Mouse (Mus musculus) hindbrain, embryonic 14.5 days (tissue): Measurements from ENCODE around the gene Rgs2. TPM values are rescaled to one million over a fixed set of nuclear protein-coding genes. Genes with fewer than 3 reads are reported as not detected.

Source experiments
- ATAC-seq: fragments of 200-750 bp; cut with Nextera tagmentation; 2 replicates; pipeline ENCODE4 v1.8.0; 2017; ENCODE audit warnings: moderate number of reproducible peaks, mild to moderate bottlenecking, moderate TSS enrichment, moderate library complexity; ENCODE audit not compliant: low FRiP score
- DNase-seq: peaks from one replicate; pipeline ENCODE4 v3.0.0-alpha.2; 2015; ENCODE audit warnings: low spot score
- H3K27ac ChIP-seq: fragments of 300-500 bp; sonication (generic); 2 replicates; pipeline ENCODE4 v1.5.1; 2014; ENCODE audit warnings: mild to moderate bottlenecking, moderate library complexity
- H3K27me3 ChIP-seq: fragments of 300-500 bp; sonication (generic); 2 replicates; pipeline ENCODE4 v1.6.1; 2014; ENCODE audit warnings: mild to moderate bottlenecking, low read length, mixed read lengths; ENCODE audit not compliant: control insufficient read depth, insufficient read depth
- H3K36me3 ChIP-seq: fragments of 300-500 bp; sonication (generic); replicated peaks from 2 replicates; pipeline ENCODE4 v1.6.1; 2014; ENCODE audit not compliant: control insufficient read depth, insufficient read depth
- H3K4me1 ChIP-seq: fragments of 300-500 bp; sonication (generic); replicated peaks from 2 replicates; pipeline ENCODE4 v1.6.1; 2014; ENCODE audit warnings: antibody characterized with exemption, low read length, mixed read lengths; ENCODE audit not compliant: control insufficient read depth, insufficient read depth
- H3K4me2 ChIP-seq: fragments of 300-500 bp; sonication (generic); replicated peaks from 2 replicates; pipeline ENCODE4 v1.6.1; 2014; ENCODE audit warnings: mild to moderate bottlenecking, moderate library complexity
- H3K4me3 ChIP-seq: fragments of 300-500 bp; sonication (generic); replicated peaks from 2 replicates; pipeline ENCODE4 v1.5.1; 2014; ENCODE audit warnings: mild to moderate bottlenecking, low read length
- H3K9ac ChIP-seq: fragments of 300-500 bp; sonication (generic); 2 replicates; pipeline ENCODE4 v1.6.1; 2014
- H3K9me3 ChIP-seq: fragments of 300-500 bp; sonication (generic); 2 replicates; pipeline ENCODE4 v1.6.1; 2016; ENCODE audit warnings: low read length; ENCODE audit not compliant: control insufficient read depth
- WGBS: fragments of 180-500 bp; shearing (Covaris S2); extraction: QIAGEN DNeasy Blood & Tissue Kit; methylation state at CpG from one replicate; pipeline ENCODE4 v1.1.7; 2014; 5-methylcytosine and 5-hydroxymethylcytosine counted together
- polyA plus RNA-seq: library from polyadenylated mRNA; unstranded; fragments of >200 nt; fragmentation: Nextera tagmentation; extraction: Ambion mirVana; gene quantifications from 2 replicates; pipeline ENCODE4 v1.2.1, GENCODE M21; 2014

Rgs2 gene
- polyA plus RNA-seq, 1 experiment from 2014 or later: 112 TPM

DNA sequence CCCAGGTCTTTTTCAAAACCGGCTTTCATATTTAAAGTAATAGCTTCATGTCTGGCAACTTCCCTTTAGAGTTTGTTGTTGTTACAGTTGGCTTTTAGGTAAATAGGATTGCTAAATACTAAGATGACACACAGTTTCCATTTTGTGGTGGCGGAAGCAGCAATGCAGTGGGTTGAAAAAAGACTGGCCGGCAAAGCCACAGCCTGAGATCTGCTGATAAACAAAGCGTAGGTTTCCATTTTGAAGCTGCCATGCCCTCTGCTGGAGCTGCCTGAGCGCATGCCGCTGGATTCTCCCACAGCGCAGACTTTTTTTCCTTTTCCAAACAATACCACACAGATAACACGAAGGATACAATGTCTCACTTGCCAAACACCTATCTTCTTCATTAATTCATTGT, 2.6 kb upstream of the Rgs2 start:
- Histone ChIP-seq H3K4me2 (peak overlapping the region; percentile 43), H3K4me1 (peaks cover 13% of the 10 kb centered on the region), H3K27ac (no peak overlapping the region), H3K36me3 (peaks cover 7% of the 10 kb centered on the region), H3K9me3 (no peaks in the 10 kb centered on the region), H3K9ac (peak overlapping the region; percentile 21; the same call in 1 of the 2 replicates), H3K4me3 (peak overlapping the region; percentile 6), H3K27me3 (no peaks in the 10 kb centered on the region; the same call in 1 of the 2 replicates)
- WGBS: 2% methylated on average over 8 of the region's 8 CpGs
- peak; percentile 77 for DNase-seq
- ATAC-seq: no peak

DNA sequence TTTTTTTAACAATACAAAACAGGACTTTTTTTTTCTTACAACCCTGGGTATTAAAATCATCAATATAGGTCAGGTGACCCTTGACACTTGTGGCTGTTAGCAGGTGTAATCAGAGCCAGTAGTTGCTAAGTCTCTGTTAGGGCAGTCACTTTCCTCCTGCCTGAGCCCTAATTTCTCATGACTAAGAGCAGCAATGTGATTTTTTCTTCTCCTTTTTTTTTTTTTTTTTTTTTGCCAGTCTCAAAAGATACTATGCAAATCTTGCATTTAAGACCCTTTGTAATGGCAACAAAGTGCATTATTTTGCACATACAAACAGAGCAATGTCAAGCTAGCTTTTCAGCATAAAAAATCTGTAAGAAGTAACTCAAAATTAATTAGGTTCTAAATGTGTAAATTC, 1.7 kb upstream of the Rgs2 start:
- peaks cover 16% of the 10 kb centered on the region for H3K36me3 ChIP-seq
- no peaks in the 10 kb centered on the region for H3K9me3 ChIP-seq
- peaks cover 13% of the 10 kb centered on the region for H3K4me1 ChIP-seq
- H3K4me3 ChIP-seq: no peak overlapping the region
- no peaks in the 10 kb centered on the region; the same call in 1 of the 2 replicates for H3K27me3 ChIP-seq
- H3K4me2 ChIP-seq: no peak overlapping the region
- no peak overlapping the region for H3K27ac ChIP-seq
- ATAC-seq (no peak), DNase-seq (no peak)
- H3K9ac ChIP-seq: no peak overlapping the region

DNA sequence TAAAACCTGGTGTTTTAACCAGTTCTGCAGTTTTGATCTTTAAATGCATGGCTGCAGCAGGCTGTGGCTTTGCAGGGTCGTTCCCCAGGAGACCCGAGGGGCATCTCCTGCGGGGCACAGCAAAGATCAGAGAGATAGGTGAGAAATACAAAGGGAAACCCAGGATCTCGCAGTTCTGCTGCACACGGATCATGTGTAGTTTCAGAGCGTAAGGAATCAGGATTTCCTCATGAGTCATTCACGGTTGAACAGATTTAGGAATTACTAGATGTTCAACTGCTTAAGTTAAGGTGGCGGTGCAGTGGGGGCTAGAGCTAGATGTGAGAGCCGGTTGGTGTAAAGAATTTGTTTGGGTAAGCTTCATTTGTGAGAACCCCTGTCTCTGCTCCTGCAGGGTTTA, 780 bp upstream of the Rgs2 start:
- ATAC-seq: no peak

DNA sequence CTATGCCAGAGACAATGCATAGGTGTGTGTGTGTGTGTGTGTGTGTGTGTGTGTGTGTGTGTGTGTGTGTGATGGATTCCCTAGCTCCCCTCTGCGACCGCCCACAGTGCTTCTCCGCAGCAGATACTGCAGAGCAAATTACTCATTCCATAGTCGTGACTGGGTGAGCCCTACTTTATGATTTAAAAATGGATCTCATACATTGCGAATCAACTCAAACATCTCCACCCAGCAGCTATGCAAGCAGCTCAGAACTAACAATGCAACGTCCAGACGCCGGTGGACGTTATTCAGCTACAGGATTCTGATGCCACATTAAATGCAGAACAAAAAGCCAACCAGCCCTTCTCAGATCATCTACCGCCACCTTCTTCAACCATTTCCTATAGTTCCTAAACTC, 545 bp downstream of the Rgs2 start:
- no peaks in the 10 kb centered on the region for H3K9me3 ChIP-seq
- H3K4me1 ChIP-seq: peaks cover 13% of the 10 kb centered on the region
- no peaks in the 10 kb centered on the region; the same call in 1 of the 2 replicates for H3K27me3 ChIP-seq
- H3K9ac ChIP-seq: peak overlapping the region; percentile 83
- ATAC-seq (no peak), DNase-seq (peak; percentile 68)
- H3K4me2 ChIP-seq: peak overlapping the region; percentile 97
- peaks cover 16% of the 10 kb centered on the region for H3K36me3 ChIP-seq
- H3K4me3 ChIP-seq: peak overlapping the region; percentile 71
- WGBS: 2% methylated on average over 10 of the region's 10 CpGs
- peak overlapping the region; percentile 92 for H3K27ac ChIP-seq

More for the DNA sequence above, 780 bp upstream of the Rgs2 start:
- H3K27me3 ChIP-seq: no peaks in the 10 kb centered on the region; the same call in 1 of the 2 replicates
- peak overlapping the region; percentile 71 for H3K4me3 ChIP-seq
- H3K4me2 ChIP-seq: peak overlapping the region; percentile 97
- H3K9ac ChIP-seq: peak overlapping the region; percentile 76
- WGBS: 4% methylated on average over 9 of the region's 9 CpGs
- no peaks in the 10 kb centered on the region for H3K9me3 ChIP-seq
- H3K36me3 ChIP-seq: peaks cover 16% of the 10 kb centered on the region
- H3K4me1 ChIP-seq: peaks cover 13% of the 10 kb centered on the region
- DNase-seq: peak; percentile 49
- peak overlapping the region; percentile 92 for H3K27ac ChIP-seq

DNA sequence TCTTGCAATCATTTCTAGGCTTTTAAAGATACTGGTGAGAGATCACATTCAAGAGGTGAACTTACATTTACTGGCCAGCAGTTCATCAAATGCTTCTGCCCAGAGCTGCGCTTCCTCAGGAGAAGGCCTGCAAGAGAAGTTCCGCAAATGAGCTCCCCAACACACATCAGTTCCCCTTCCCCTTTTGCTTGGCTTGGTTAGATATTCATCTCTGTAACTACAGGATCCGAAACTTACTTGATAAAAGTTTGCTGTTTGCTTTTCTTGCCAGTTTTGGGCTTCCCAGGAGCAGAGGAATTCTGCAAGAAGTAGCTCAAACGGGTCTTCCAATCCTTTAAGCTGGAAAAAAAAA, 1.3 kb downstream of the Rgs2 start:
- 60% methylated on average over 4 of the region's 4 CpGs for WGBS
- Histone ChIP-seq H3K36me3 (peaks cover 16% of the 10 kb centered on the region), H3K27ac (peak overlapping the region; percentile 92; the same call in 1 of the 2 replicates), H3K9ac (peak overlapping the region; percentile 83), H3K4me3 (peak overlapping the region; percentile 71), H3K27me3 (no peaks in the 10 kb centered on the region; the same call in 1 of the 2 replicates), H3K9me3 (no peaks in the 10 kb centered on the region), H3K4me1 (peaks cover 13% of the 10 kb centered on the region), H3K4me2 (peak overlapping the region; percentile 97)
- ATAC-seq: no peak
- DNase-seq: no peak

GRCm38 (mm10) chr1:144002036-144002714, 1.8 kb downstream of the Rgs2 start:
- Histone ChIP-seq H3K4me2 (peak overlapping the region; percentile 97), H3K36me3 (peaks cover 16% of the 10 kb centered on the region), H3K27ac (no peak overlapping the region), H3K9ac (peak overlapping the region; percentile 83; the same call in 1 of the 2 replicates), H3K27me3 (no peaks in the 10 kb centered on the region), H3K4me1 (peaks cover 13% of the 10 kb centered on the region), H3K9me3 (no peaks in the 10 kb centered on the region), H3K4me3 (peak overlapping the region; percentile 71)
- no peak for DNase-seq
- no peak for ATAC-seq
- WGBS: 80% methylated on average over 6 of the region's 6 CpGs

- WGBS: 91% methylated on average over 4 of the region's 4 CpGs
- ATAC-seq: no peak
- H3K27ac ChIP-seq: no peak overlapping the region
- DNase-seq: no peak
- H3K27me3 ChIP-seq: no peaks in the 10 kb centered on the region
- no peaks in the 10 kb centered on the region for H3K9me3 ChIP-seq
- peaks cover 13% of the 10 kb centered on the region for H3K4me1 ChIP-seq
- H3K4me2 ChIP-seq: no peak overlapping the region
- no peak overlapping the region for H3K4me3 ChIP-seq
- H3K36me3 ChIP-seq: peaks cover 16% of the 10 kb centered on the region
- H3K9ac ChIP-seq: no peak overlapping the region
These were observed 3.7 kb downstream of the Rgs2 start for GRCm38 (mm10) chr1:144000246-144000645.

GRCm38 (mm10) chr1:143999371-143999920, 4.5 kb downstream of the Rgs2 start:
- ATAC-seq (no peak), DNase-seq (no peak)
- Histone ChIP-seq H3K4me1 (peaks cover 13% of the 10 kb centered on the region), H3K4me2 (no peak overlapping the region), H3K4me3 (no peak overlapping the region), H3K36me3 (peaks cover 16% of the 10 kb centered on the region), H3K9ac (no peak overlapping the region), H3K9me3 (no peaks in the 10 kb centered on the region), H3K27me3 (no peaks in the 10 kb centered on the region), H3K27ac (0 out of 2 replicates have a peak overlapping the region, but pooled peaks have one; percentile 29)
- WGBS: 60% methylated on average over 7 of the region's 7 CpGs

DNA sequence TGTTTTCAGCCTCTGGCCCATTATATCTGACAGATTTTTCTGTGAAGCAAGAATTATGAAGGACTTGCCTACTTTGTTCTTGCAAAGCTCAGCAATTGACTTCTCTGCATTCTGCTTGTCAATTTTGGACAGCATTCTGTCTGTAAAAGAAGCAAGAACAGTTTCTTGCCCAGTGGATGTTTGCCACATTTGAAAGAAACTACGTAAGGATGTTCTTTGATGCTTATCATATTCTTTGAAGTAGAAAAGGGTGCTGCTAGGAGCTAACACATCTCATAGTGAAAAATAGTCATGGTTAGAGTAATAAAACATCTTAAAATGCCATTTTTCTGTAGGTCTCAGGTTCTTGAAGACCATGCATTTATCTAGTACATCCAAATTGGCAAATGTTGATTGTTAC, 10.9 kb downstream of the Rgs2 start:
- H3K27me3 ChIP-seq: no peaks in the 10 kb centered on the region
- no peaks in the 10 kb centered on the region for H3K4me1 ChIP-seq
- H3K9ac ChIP-seq: no peak overlapping the region
- H3K9me3 ChIP-seq: no peaks in the 10 kb centered on the region
- no peak overlapping the region for H3K4me3 ChIP-seq
- no peak overlapping the region for H3K4me2 ChIP-seq
- DNase-seq (no peak), ATAC-seq (no peak)
- 88% methylated on average over 1 of the region's 1 CpGs for WGBS
- no peak overlapping the region for H3K27ac ChIP-seq
- H3K36me3 ChIP-seq: no peaks in the 10 kb centered on the region
